Mouse (Mus musculus): ENCODE data around the gene Camsap2. TPM values are rescaled to one million over a fixed set of nuclear protein-coding genes. Genes with fewer than 3 reads are reported as not detected.

The Camsap2 gene
- 6.0 and 6.9 TPM in 2 replicates for polyA plus RNA-seq (2015; fragmentation: Nextera tagmentation; extraction: Ambion mirVana)

DNA sequence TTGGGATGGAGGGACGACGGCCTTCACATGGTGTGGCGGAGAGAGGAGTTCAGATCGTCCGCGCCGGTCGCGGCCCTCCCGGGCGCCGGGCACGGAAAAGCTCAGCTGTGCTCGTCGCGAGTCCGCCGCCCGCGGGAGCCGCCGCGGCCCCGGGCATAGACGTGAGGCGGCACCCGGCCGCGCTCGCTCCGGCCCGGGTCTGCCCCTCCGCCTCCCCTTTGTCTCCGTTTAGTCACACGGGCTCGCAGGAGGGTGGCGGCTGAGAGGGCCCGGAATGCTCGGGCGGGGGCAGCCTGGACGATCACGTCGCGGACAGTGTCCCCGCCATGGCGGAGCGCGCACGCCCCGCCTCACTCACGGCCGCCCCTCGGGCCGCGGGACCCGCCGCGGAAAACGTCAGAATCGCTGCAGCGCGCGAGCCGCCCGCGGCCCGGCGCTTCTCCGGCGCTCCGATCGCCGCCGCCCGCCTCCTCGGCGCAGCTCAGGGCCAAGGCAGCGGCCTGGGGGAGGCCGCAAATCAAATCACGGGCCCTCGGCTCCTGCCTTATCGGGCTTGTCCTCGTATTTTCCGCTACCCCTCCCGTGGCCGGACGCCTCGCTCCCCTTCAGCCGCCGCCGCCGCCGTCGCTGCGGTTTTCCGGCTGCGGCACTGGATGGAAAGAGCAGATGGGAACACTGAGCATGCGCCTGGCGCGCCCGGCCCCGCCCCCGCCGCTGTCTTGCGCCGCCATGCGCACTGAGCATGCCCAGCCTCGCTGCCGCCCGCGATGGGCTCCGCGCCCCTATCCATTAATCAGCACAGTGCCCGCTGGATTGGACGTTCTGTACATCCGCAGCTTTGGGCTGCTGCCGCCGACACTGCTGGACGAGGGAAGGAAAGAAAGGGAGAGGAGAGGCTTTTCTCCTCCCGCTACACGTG lies at the start of gene Camsap2:
Gene Camsap2, minus strand, starts transcription at position 651 of the 919 bp plus-strand sequence.
- Histone ChIP-seq H3K27me3 (replicated peaks) (0 out of 2 replicates have a peak, but pooled peaks cover 13% of the 10 kb centered on the region), H3K36me3 (no peaks in the 10 kb centered on the region), H3K4me2 (replicated peaks) (peak within 1 kb of the TSS; percentile 88), H3K9me3 (no peaks in the 10 kb centered on the region), H3K4me3 (replicated peaks) (peak within 1 kb of the TSS; percentile 70), H3K9ac (peak within 1 kb of the TSS; percentile 86), H3K27ac (peak within 1 kb of the TSS; percentile 93), H3K4me1 (replicated peaks) (peaks cover 10% of the 10 kb centered on the region; the same call in 1 of the 2 replicates)
- peak; percentile 97 for ATAC-seq
- under 1% methylated on average over 115 of the region's 121 CpGs for WGBS

- Histone ChIP-seq H3K4me2 (replicated peaks) (no peak overlapping the region), H3K27ac (no peak overlapping the region), H3K4me1 (replicated peaks) (no peaks in the 10 kb centered on the region), H3K9ac (no peak overlapping the region), H3K36me3 (no peaks in the 10 kb centered on the region), H3K9me3 (no peaks in the 10 kb centered on the region), H3K4me3 (replicated peaks) (no peak overlapping the region), H3K27me3 (replicated peaks) (no peaks in the 10 kb centered on the region; the same call in 1 of the 2 replicates)
- 30% methylated on average over 5 of the region's 5 CpGs for WGBS
- ATAC-seq: no peak
Measured at GRCm38 (mm10) chr1:136395073-136395472, 49.2 kb upstream of the Camsap2 start.

GRCm38 (mm10) chr1:136394506-136394905 lies 48.6 kb upstream of the Camsap2 start:
- no peak for ATAC-seq
- 38% methylated on average over 10 of the region's 10 CpGs for WGBS

DNA sequence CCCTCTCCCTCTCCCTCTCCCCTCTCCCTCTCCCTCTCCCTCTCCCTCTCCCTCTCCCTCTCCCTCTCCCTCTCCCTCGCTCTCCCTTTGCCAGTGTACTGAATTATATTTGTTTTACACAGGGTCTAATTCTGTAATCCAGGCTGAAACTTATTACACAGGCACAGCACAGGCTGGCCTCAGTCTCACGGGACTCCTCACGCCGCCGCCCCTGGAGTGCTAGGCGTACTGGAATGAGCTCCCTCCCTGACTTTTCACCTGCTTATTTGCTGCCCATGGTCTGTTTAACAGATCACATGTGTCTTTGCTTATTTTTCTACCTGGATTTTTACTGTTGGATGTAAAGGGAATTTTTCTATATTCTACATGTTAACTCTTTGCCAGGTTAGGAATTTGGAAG lies 41.0 kb upstream of the Camsap2 start:
- Histone ChIP-seq H3K4me1 (replicated peaks) (no peaks in the 10 kb centered on the region), H3K9ac (no peak overlapping the region), H3K4me2 (replicated peaks) (no peak overlapping the region), H3K4me3 (replicated peaks) (no peak overlapping the region), H3K9me3 (no peaks in the 10 kb centered on the region), H3K36me3 (no peaks in the 10 kb centered on the region), H3K27me3 (replicated peaks) (no peaks in the 10 kb centered on the region), H3K27ac (no peak overlapping the region)
- 28% methylated on average over 5 of the region's 6 CpGs for WGBS
- no peak for ATAC-seq

More at GRCm38 (mm10) chr1:136394506-136394905, 48.6 kb upstream of the Camsap2 start:
- no peak overlapping the region for H3K4me2 ChIP-seq (replicated peaks)
- no peak overlapping the region for H3K4me3 ChIP-seq (replicated peaks)
- H3K9ac ChIP-seq: no peak overlapping the region
- no peaks in the 10 kb centered on the region for H3K4me1 ChIP-seq (replicated peaks)
- no peak overlapping the region for H3K27ac ChIP-seq
- no peaks in the 10 kb centered on the region for H3K36me3 ChIP-seq
- no peaks in the 10 kb centered on the region for H3K9me3 ChIP-seq
- H3K27me3 ChIP-seq (replicated peaks): no peaks in the 10 kb centered on the region

DNA sequence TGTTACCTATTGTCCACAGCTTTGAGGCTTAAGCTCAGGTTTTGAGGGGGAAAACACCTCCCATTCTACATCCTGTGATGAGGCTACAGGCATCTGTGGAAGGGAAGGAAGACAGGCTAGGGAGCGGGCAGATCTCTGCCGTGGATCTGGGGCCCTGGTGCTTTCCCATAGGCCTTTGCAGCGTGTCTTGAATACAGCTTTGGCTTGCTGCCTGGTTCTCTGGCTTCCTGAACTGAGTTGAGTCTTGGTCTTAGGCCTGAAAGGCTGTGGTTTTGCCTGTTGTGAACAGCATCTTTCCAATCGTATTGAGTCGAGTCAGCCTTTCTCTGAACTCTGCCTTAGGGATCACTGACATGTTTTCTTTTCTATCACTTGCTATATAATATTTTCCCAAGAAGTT lies 35.7 kb upstream of the Camsap2 start:
- Histone ChIP-seq H3K4me1 (replicated peaks) (no peaks in the 10 kb centered on the region), H3K27ac (no peak overlapping the region), H3K27me3 (replicated peaks) (no peaks in the 10 kb centered on the region), H3K9ac (no peak overlapping the region), H3K36me3 (no peaks in the 10 kb centered on the region), H3K4me2 (replicated peaks) (no peak overlapping the region), H3K9me3 (no peaks in the 10 kb centered on the region), H3K4me3 (replicated peaks) (no peak overlapping the region)
- ATAC-seq: no peak
- WGBS: 75% methylated on average over 5 of the region's 5 CpGs

GRCm38 (mm10) chr1:136381169-136381568 lies 35.3 kb upstream of the Camsap2 start:
- Histone ChIP-seq H3K9me3 (no peaks in the 10 kb centered on the region), H3K36me3 (no peaks in the 10 kb centered on the region), H3K27ac (no peak overlapping the region), H3K27me3 (replicated peaks) (no peaks in the 10 kb centered on the region), H3K4me1 (replicated peaks) (no peaks in the 10 kb centered on the region), H3K9ac (no peak overlapping the region), H3K4me2 (replicated peaks) (no peak overlapping the region), H3K4me3 (replicated peaks) (no peak overlapping the region)
- 70% methylated on average over 6 of the region's 6 CpGs for WGBS
- no peak for ATAC-seq

DNA sequence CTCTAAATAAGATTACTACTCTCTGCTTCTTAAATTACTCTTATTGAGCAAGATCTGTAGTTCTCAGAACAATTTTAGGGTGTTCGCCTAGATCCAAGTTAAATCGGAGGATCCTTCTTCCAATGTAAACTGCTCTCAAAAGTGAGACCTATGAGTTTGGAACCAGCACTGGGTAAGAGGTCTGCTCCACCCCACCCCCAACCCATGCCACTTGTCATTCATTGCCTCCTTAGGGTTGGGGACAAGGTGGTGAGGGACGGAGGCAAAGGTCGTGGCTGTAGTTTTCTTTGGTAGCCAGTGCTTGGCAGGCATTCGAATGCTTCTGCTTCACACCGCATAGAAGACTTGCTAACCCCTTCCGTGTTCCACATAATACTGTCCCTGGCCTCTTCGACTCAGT lies 34.7 kb upstream of the Camsap2 start:
- ATAC-seq: no peak
- Histone ChIP-seq H3K9ac (no peak overlapping the region), H3K36me3 (no peaks in the 10 kb centered on the region), H3K27ac (no peak overlapping the region), H3K4me2 (replicated peaks) (no peak overlapping the region), H3K27me3 (replicated peaks) (no peaks in the 10 kb centered on the region), H3K9me3 (no peaks in the 10 kb centered on the region), H3K4me3 (replicated peaks) (no peak overlapping the region), H3K4me1 (replicated peaks) (no peaks in the 10 kb centered on the region)
- 87% methylated on average over 8 of the region's 8 CpGs for WGBS

DNA sequence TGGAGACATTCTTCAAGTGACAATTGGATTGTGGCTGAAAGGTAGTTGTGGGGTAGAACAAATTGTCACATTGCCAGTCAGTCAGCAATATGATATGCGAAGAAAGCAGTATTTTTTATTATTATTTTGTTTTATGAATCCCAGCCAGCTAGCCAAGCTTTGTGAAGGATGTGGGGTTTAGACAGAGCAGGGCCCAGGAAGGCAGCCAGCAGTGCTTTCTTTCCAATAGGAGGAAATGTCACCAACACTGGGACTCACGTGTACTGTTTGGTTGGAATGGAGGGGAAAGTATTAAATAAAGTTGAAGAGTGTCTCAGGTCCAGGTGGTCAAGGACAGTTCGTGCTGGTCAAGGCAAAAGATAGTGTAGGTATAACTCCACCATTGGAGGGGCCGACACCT lies 34.3 kb upstream of the Camsap2 start:
- H3K4me1 ChIP-seq (replicated peaks): no peaks in the 10 kb centered on the region
- H3K4me3 ChIP-seq (replicated peaks): no peak overlapping the region
- H3K9me3 ChIP-seq: no peaks in the 10 kb centered on the region
- no peak overlapping the region for H3K4me2 ChIP-seq (replicated peaks)
- H3K9ac ChIP-seq: no peak overlapping the region
- 89% methylated on average over 4 of the region's 4 CpGs for WGBS
- H3K27ac ChIP-seq: no peak overlapping the region
- no peak for ATAC-seq
- no peaks in the 10 kb centered on the region for H3K36me3 ChIP-seq
- H3K27me3 ChIP-seq (replicated peaks): no peaks in the 10 kb centered on the region

DNA sequence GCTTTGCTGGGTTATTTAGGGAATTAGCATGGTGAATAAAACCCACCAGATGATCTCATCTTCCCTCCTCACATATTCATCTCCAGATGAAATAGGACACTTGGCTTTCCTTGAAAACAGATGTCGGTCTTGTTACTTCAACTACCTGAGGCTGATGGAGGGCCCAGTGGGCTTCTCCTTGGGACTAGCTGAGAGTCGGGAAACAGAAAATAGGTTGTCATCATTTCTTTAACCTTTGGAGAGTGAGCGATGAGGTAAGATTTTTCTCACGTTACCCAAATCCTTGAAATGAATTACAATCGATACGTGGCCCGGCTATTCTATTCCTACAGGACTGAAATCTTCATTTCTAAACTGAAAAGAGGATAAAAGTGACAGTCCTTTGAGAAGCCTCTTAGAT lies 33.4 kb upstream of the Camsap2 start:
- Histone ChIP-seq H3K27ac (no peak overlapping the region), H3K9ac (no peak overlapping the region), H3K4me1 (replicated peaks) (no peaks in the 10 kb centered on the region), H3K4me3 (replicated peaks) (no peak overlapping the region), H3K9me3 (no peaks in the 10 kb centered on the region), H3K27me3 (replicated peaks) (no peaks in the 10 kb centered on the region), H3K4me2 (replicated peaks) (no peak overlapping the region), H3K36me3 (no peaks in the 10 kb centered on the region)
- ATAC-seq: no peak
- WGBS: 90% methylated on average over 7 of the region's 7 CpGs

DNA sequence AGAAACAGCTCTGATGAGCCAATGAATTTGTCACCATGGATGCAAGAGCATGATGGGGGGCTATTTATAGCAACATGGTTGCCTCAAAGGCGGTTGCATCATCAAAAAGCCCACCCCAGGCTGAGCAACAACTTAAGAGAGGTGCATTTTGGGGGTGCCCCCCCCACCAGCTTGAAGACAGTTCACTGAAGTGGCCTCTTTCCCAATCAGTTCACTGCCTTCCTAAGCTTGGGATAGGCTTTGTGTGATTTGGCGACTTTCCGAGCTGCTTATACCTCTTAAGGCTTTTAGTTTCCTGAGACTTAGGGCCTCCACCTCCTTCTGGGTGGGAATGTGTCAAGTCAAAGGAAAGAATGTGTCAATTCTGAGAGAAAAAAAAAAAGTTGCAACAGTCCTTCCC lies 20.1 kb upstream of the Camsap2 start:
- 0 out of 2 replicates have a peak, but pooled peaks cover 2% of the 10 kb centered on the region for H3K4me1 ChIP-seq (replicated peaks)
- no peak overlapping the region for H3K27ac ChIP-seq
- no peak for ATAC-seq

GRCm38 (mm10) chr1:136364711-136365110 lies 18.8 kb upstream of the Camsap2 start:
- WGBS: 64% methylated on average over 19 of the region's 19 CpGs
- Histone ChIP-seq H3K4me2 (replicated peaks) (no peak overlapping the region), H3K36me3 (no peaks in the 10 kb centered on the region), H3K4me3 (replicated peaks) (no peak overlapping the region), H3K27ac (no peak overlapping the region), H3K9ac (no peak overlapping the region), H3K4me1 (replicated peaks) (0 out of 2 replicates have a peak, but pooled peaks cover 2% of the 10 kb centered on the region), H3K9me3 (no peaks in the 10 kb centered on the region), H3K27me3 (replicated peaks) (peaks cover 33% of the 10 kb centered on the region)
- no peak for ATAC-seq

More for the DNA sequence above, 20.1 kb upstream of the Camsap2 start:
- Histone ChIP-seq H3K36me3 (no peaks in the 10 kb centered on the region), H3K27me3 (replicated peaks) (peaks cover 33% of the 10 kb centered on the region), H3K9ac (no peak overlapping the region), H3K4me3 (replicated peaks) (no peak overlapping the region), H3K4me2 (replicated peaks) (no peak overlapping the region), H3K9me3 (no peaks in the 10 kb centered on the region)
- WGBS: 83% methylated on average over 3 of the region's 3 CpGs

- Histone ChIP-seq H3K36me3 (no peaks in the 10 kb centered on the region), H3K9ac (no peak overlapping the region), H3K4me2 (replicated peaks) (no peak overlapping the region), H3K9me3 (no peaks in the 10 kb centered on the region), H3K27me3 (replicated peaks) (peaks cover 33% of the 10 kb centered on the region), H3K4me3 (replicated peaks) (no peak overlapping the region), H3K27ac (no peak overlapping the region), H3K4me1 (replicated peaks) (0 out of 2 replicates have a peak, but pooled peaks cover 2% of the 10 kb centered on the region)
- ATAC-seq: no peak
- 73% methylated on average over 6 of the region's 6 CpGs for WGBS
Measured at GRCm38 (mm10) chr1:136363035-136363434, 17.1 kb upstream of the Camsap2 start.
